Mouse (Mus musculus) lung, postnatal 14 days (tissue): ENCODE data around the gene Sry.

ENCODE experiments used
- DNase-seq: peaks from one replicate; pipeline ENCODE4 v3.0.0; 2021

Sry gene

DNA sequence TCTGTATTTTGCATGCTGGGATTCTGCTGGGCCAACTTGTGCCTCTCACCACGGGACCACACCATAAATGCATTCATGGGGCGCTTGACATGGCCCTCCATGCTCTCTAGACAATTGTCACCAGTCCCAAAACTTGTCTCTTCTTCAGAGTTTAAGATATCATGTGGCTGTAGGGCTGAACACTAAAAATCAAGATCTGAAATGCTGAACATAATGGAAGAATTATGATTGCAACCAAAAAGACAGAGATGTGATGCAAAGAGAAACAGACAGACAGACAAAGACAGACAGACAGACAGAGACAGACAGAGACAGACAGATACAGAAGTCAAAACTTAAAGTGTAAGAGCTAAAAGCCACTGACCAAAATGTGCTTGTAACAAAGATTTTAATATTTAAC lies at the start of gene Sry:
Gene Sry (minus strand): TSS at position 101 of the 400 bp plus-strand sequence.
- DNase-seq: no peak
